ENCODE assay signal across 28 mouse cellular contexts in the genomic region with DNA sequence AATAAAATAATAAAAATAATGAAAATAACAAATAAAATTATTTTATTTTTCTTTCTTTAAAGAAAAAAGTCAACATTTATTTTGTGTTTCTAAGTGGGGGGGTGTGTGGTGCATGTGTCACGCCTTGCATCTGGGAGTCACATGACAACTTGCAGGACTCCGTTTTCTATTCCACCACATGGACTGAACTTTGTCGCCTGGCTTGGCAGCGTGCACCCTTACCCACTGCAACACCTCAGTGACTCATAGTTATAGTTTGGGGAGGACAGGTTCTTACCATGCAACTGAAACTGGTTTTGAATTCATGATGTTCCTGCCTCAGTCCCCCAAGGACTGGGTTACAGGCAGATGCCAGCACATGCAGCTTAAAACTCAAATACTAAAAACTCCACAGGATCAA. TPM values are rescaled to one million over a fixed set of nuclear protein-coding genes. Genes with fewer than 3 reads are reported as not detected.
DNase-seq lines count a peak whose midpoint lies in the region; ATAC-seq and TF ChIP-seq lines count a peak whose summit lies in the region.
"Had no signal": no experiment of that assay in that cellular context is flagged by ENCODE, and none has a peak within 500 bp of the region (broad histone marks: within the 10 kb centered on the region; RNA-seq: fewer than 3 reads in every experiment).

No protein-coding gene starts in this region.

- no peak for TF ChIP-seq EP300 in CH12.LX (IDR thresholded peaks at IDR 0.05; ENCODE audit: low read length)

- in situ Hi-C loops in CH12.LX (cut with MboI; ENCODE audit: low pct_ligation_motif_present, low pct_unique_long_range_greater_than_20kb, low sequenced_read_pairs): no loop called here

- TF ChIP-seq RAD21 in CH12.LX (IDR thresholded peaks at IDR 0.05; ENCODE audit: low read depth, low read length): no peak

- H3K27ac ChIP-seq in kidney, embryonic 16.5 days (ENCODE audit: low read length): no peak overlapping the region
- no peak overlapping the region for H3K27ac ChIP-seq in CH12.LX (ENCODE audit: insufficient read depth, low read depth)
- H3K27ac ChIP-seq in intestine, postnatal 0 days (ENCODE audit: low read depth, low read length): no peak overlapping the region
- no peak overlapping the region for H3K27ac ChIP-seq in hindbrain, embryonic 11.5 days (ENCODE audit: low read depth, low read length)
- H3K27ac ChIP-seq: forebrain, embryonic 12.5 days; hindbrain, embryonic 15.5 days; midbrain, embryonic 12.5 days; neural tube, embryonic 12.5 days had no signal

- no peaks in the 10 kb centered on the region for H3K27me3 ChIP-seq in kidney, embryonic 16.5 days (ENCODE audit: insufficient read depth, low read length)
- H3K27me3 ChIP-seq in CH12.LX (replicated peaks): no peaks in the 10 kb centered on the region
- H3K27me3 ChIP-seq in intestine, postnatal 0 days (replicated peaks; ENCODE audit: control insufficient read depth, insufficient read depth, low read length): no peaks in the 10 kb centered on the region
- no peaks in the 10 kb centered on the region for H3K27me3 ChIP-seq in hindbrain, embryonic 11.5 days (ENCODE audit: control insufficient read depth, insufficient read depth, low read length)
- H3K27me3 ChIP-seq: forebrain, embryonic 12.5 days; hindbrain, embryonic 15.5 days; megakaryocyte, embryonic 14.5 days; midbrain, embryonic 12.5 days; neural tube, embryonic 12.5 days had no signal

- H3K4me1 ChIP-seq in kidney, embryonic 16.5 days (ENCODE audit: insufficient read depth, low read length): no peaks in the 10 kb centered on the region
- peaks cover 0 to 7% of the 10 kb centered on the region in 2 experiments; a peak in 1 of 4 replicates for H3K4me1 ChIP-seq in CH12.LX (ENCODE audit: control insufficient read depth in 1 of 2, insufficient read depth in 2 of 2)
- no peaks in the 10 kb centered on the region for H3K4me1 ChIP-seq in intestine, postnatal 0 days (replicated peaks; ENCODE audit: control insufficient read depth, insufficient read depth, low read length)
- H3K4me1 ChIP-seq in hindbrain, embryonic 11.5 days (replicated peaks; ENCODE audit: control insufficient read depth, insufficient read depth, low read length): no peaks in the 10 kb centered on the region
- H3K4me1 ChIP-seq: forebrain, embryonic 12.5 days; hindbrain, embryonic 15.5 days; midbrain, embryonic 12.5 days; neural tube, embryonic 12.5 days had no signal

- no peak for TF ChIP-seq POLR2A in CH12.LX (IDR thresholded peaks at IDR 0.05; ENCODE audit: low read depth, low read length)

- H3K36me3 ChIP-seq in kidney, embryonic 16.5 days (ENCODE audit: insufficient read depth, low read length): peaks cover 13% of the 10 kb centered on the region
- H3K36me3 ChIP-seq in CH12.LX (replicated peaks in 1 of 2; ENCODE audit: control insufficient read depth in 1 of 2, insufficient read depth in 1 of 2, low read length in 1 of 2): peaks cover 31 to 71% of the 10 kb centered on the region in 2 experiments
- peaks cover 18% of the 10 kb centered on the region for H3K36me3 ChIP-seq in intestine, postnatal 0 days (ENCODE audit: control insufficient read depth, insufficient read depth)
- no peaks in the 10 kb centered on the region for H3K36me3 ChIP-seq in hindbrain, embryonic 11.5 days (ENCODE audit: control insufficient read depth, insufficient read depth, low read length)
- H3K36me3 ChIP-seq: forebrain, embryonic 12.5 days; hindbrain, embryonic 15.5 days; midbrain, embryonic 12.5 days had no signal

- 86% methylated on average over 4 of the region's 4 CpGs for WGBS in kidney, embryonic 16.5 days
- 56% methylated on average over 4 of the region's 4 CpGs for WGBS in intestine, postnatal 0 days
- 90% methylated on average over 4 of the region's 4 CpGs for WGBS in hindbrain, embryonic 11.5 days

- peak; percentile 51 for DNase-seq in kidney, adult 18-20 months
- DNase-seq in CH12.LX (ENCODE audit: extremely low read depth): peak; percentile 23
- DNase-seq in kidney, postnatal 36 days: peak; percentile 74 to 75
- DNase-seq in hindbrain, embryonic 11.5 days (ENCODE audit: low spot score): no peak
- DNase-seq: adrenal gland, adult 2 months; adrenal gland, postnatal 36 days; B cell, adult 2 months; cerebellum, adult 2 months; cerebellum, postnatal 14 days; forebrain, postnatal 0 days; gastrocnemius, postnatal 25 days; heart, adult 18-20 months; heart, postnatal 4 days; liver; lung, adult 18-20 months; lung, postnatal 4 days had no signal

- 0 out of 2 replicates have a peak, but pooled peaks cover 2% of the 10 kb centered on the region for H3K79me2 ChIP-seq in CH12.LX (replicated peaks; ENCODE audit: control insufficient read depth, extremely low read depth, insufficient read depth, poor library complexity, severe bottlenecking)

- no peak for ATAC-seq in kidney, embryonic 16.5 days (ENCODE audit: low FRiP score, low TSS enrichment)
- ATAC-seq in intestine, postnatal 0 days: peak; percentile 36; the same call in 1 of the 2 replicates
- ATAC-seq in hindbrain, embryonic 11.5 days (ENCODE audit: low FRiP score): no peak
- ATAC-seq: forebrain, postnatal 0 days; inflammation-experienced regulatory T-cells, adult 6 months; lung, postnatal 0 days had no signal

- no peaks in the 10 kb centered on the region for H3K9me3 ChIP-seq in kidney, embryonic 16.5 days (ENCODE audit: low read length)
- H3K9me3 ChIP-seq in CH12.LX (replicated peaks; ENCODE audit: low read length): no peaks in the 10 kb centered on the region
- H3K9me3 ChIP-seq in intestine, postnatal 0 days (ENCODE audit: control insufficient read depth): no peaks in the 10 kb centered on the region
- no peaks in the 10 kb centered on the region for H3K9me3 ChIP-seq in hindbrain, embryonic 11.5 days (ENCODE audit: control insufficient read depth, low read length)
- H3K9me3 ChIP-seq: forebrain, embryonic 12.5 days; hindbrain, embryonic 15.5 days; megakaryocyte, embryonic 14.5 days; midbrain, embryonic 12.5 days; neural tube, embryonic 12.5 days had no signal

- dilution Hi-C loops in CH12.LX (cut with MboI; ENCODE audit: extremely low pct_ligation_motif_present, extremely low pct_unique_long_range_greater_than_20kb, low sequenced_read_pairs): no loop called here

- no peak overlapping the region for H3K9ac ChIP-seq in kidney, embryonic 16.5 days (replicated peaks; ENCODE audit: low read length)
- H3K9ac ChIP-seq in CH12.LX (ENCODE audit: insufficient read depth, low read depth): no peak overlapping the region
- H3K9ac ChIP-seq in intestine, postnatal 0 days (ENCODE audit: low read depth, low read length): no peak overlapping the region
- no peak overlapping the region for H3K9ac ChIP-seq in hindbrain, embryonic 11.5 days (ENCODE audit: low read depth, low read length)
- H3K9ac ChIP-seq: forebrain, embryonic 12.5 days; forebrain, postnatal 0 days; hindbrain, embryonic 15.5 days; midbrain, embryonic 12.5 days; neural tube, embryonic 12.5 days had no signal

- no peak for TF ChIP-seq CTCF in CH12.LX (conservative IDR thresholded peaks at IDR 0.05 in 1 of 2, IDR thresholded peaks at IDR 0.05 in 1 of 2; ENCODE audit: low read depth in 2 of 2, low read length in 2 of 2)
- no peak for TF ChIP-seq CTCF in intestine, postnatal 0 days (IDR thresholded peaks at IDR 0.05; ENCODE audit: low read depth)

- no peak overlapping the region for H3K4me3 ChIP-seq in kidney, embryonic 16.5 days (ENCODE audit: low read length)
- no peak overlapping the region for H3K4me3 ChIP-seq in CH12.LX (replicated peaks in 1 of 3; ENCODE audit: low read depth in 2 of 3, low read length in 2 of 3, poor library complexity in 1 of 3)
- H3K4me3 ChIP-seq in intestine, postnatal 0 days (ENCODE audit: low read depth, low read length): no peak overlapping the region
- no peak overlapping the region for H3K4me3 ChIP-seq in hindbrain, embryonic 11.5 days (ENCODE audit: low read depth, low read length)
- H3K4me3 ChIP-seq: erythroblast, embryonic 14.5 days; forebrain, embryonic 12.5 days; hindbrain, embryonic 15.5 days; megakaryocyte, embryonic 14.5 days; midbrain, embryonic 12.5 days; myocyte; neural tube, embryonic 12.5 days had no signal

- no peak overlapping the region for H3K4me2 ChIP-seq in kidney, embryonic 16.5 days (replicated peaks; ENCODE audit: low read depth, low read length)
- H3K4me2 ChIP-seq in CH12.LX (ENCODE audit: insufficient read depth, low read depth, poor library complexity, severe bottlenecking): no peak overlapping the region
- no peak overlapping the region for H3K4me2 ChIP-seq in intestine, postnatal 0 days (replicated peaks; ENCODE audit: low read depth)
- no peak overlapping the region for H3K4me2 ChIP-seq in hindbrain, embryonic 11.5 days (replicated peaks; ENCODE audit: low read depth, low read length)
- H3K4me2 ChIP-seq: forebrain, embryonic 12.5 days; heart, embryonic 11.5 days; hindbrain, embryonic 15.5 days; midbrain, embryonic 12.5 days; neural tube, embryonic 12.5 days had no signal

TF ChIP-seq in CH12.LX, 34 proteins besides CTCF, POLR2A, EP300 and RAD21 (continues in another document):
- no peak for TF ChIP-seq MXI1 (IDR thresholded peaks at IDR 0.05; ENCODE audit: low read depth, low read length)
- TF ChIP-seq MAX (IDR thresholded peaks at IDR 0.05; ENCODE audit: low read length): peak; percentile 62; the same call in 1 of the 2 replicates
- TF ChIP-seq BHLHE40 (IDR thresholded peaks at IDR 0.05; ENCODE audit: low read depth, low read length): peak; percentile 82
- no peak for TF ChIP-seq NELFE (IDR thresholded peaks at IDR 0.05; ENCODE audit: low read depth, low read length)

RNA-seq across cellular contexts. Expression of a gene that starts 34.9 kb away (rescaled TPM):
- polyA plus RNA-seq in kidney, embryonic 16.5 days (2015; fragmentation: Nextera tagmentation; extraction: Ambion mirVana): 15.7 and 18.8 TPM in 2 replicates
- total RNA-seq in CH12.LX (2012; rRNA removed): 58.9 and 62.0 TPM in 2 replicates
- 96.7 and 102 TPM in 2 replicates for total RNA-seq in CH12.LX (2014; rRNA removed)
- 40.3 and 42.6 TPM in 2 replicates for polyA plus RNA-seq in CH12.LX (2012; ENCODE audit: insufficient read length, low read depth)
- polyA plus RNA-seq in intestine, postnatal 0 days (2015; fragmentation: Nextera tagmentation; extraction: Ambion mirVana): 28.7 and 31.7 TPM in 2 replicates
- polyA plus RNA-seq in hindbrain, embryonic 11.5 days (2014; fragmentation: Nextera tagmentation; extraction: Ambion mirVana): 13.1 and 16.6 TPM in 2 replicates

RNA-seq across cellular contexts. Expression of a gene that starts 42.5 kb away (rescaled TPM):
- polyA plus RNA-seq in kidney, embryonic 16.5 days (2015; fragmentation: Nextera tagmentation; extraction: Ambion mirVana): 26.4 TPM in 2 replicates
- 11.5 and 15.4 TPM in 2 replicates for total RNA-seq in CH12.LX (2012; rRNA removed)
- 12.2 and 13.1 TPM in 2 replicates for total RNA-seq in CH12.LX (2014; rRNA removed)
- polyA plus RNA-seq in CH12.LX (2012; ENCODE audit: insufficient read length, low read depth): 16.4 and 17.0 TPM in 2 replicates
- polyA plus RNA-seq in intestine, postnatal 0 days (2015; fragmentation: Nextera tagmentation; extraction: Ambion mirVana): 14.6 and 15.4 TPM in 2 replicates
- polyA plus RNA-seq in hindbrain, embryonic 11.5 days (2014; fragmentation: Nextera tagmentation; extraction: Ambion mirVana): 35.4 and 39.7 TPM in 2 replicates

RNA-seq across cellular contexts. Expression of a gene that starts 50.2 kb away (rescaled TPM):
- polyA plus RNA-seq in kidney, embryonic 16.5 days (2015; fragmentation: Nextera tagmentation; extraction: Ambion mirVana): 86.7 and 92.6 TPM in 2 replicates
- total RNA-seq in CH12.LX (2012; rRNA removed) (58.9 and 86.7 TPM in 2 replicates), CH12.LX (2014; rRNA removed) (35.7 and 43.8 TPM in 2 replicates)
- polyA plus RNA-seq in CH12.LX (2012; ENCODE audit: insufficient read length, low read depth): 28.8 and 38.9 TPM in 2 replicates
- polyA plus RNA-seq in intestine, postnatal 0 days (2015; fragmentation: Nextera tagmentation; extraction: Ambion mirVana): 171 and 174 TPM in 2 replicates
- polyA plus RNA-seq in hindbrain, embryonic 11.5 days (2014; fragmentation: Nextera tagmentation; extraction: Ambion mirVana): 85.1 and 85.4 TPM in 2 replicates
